Comparison of ENCODE assay signal across 7 mouse cellular contexts in the genomic region with DNA sequence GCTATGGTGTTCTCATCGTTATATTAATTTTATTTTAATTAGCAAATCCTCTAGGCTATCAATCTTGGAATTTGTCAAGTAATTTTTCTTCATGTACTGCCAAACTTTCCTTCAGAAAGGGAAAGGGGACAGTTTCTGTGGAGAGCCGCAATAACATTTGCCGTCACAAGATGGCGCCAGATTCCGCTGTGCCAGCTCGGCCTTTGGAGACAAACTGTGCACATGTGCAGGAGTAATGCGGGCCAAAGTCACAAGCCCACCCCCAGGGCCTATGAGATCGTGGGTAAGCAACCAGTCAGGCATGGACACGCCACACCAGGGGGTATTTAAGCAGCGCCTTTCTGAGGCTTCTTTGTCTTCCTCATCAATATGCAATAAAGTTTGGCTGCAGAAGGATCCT.
A peak's percentile ranks its signal among the peaks of the same experiment; 100 is the strongest.
DNase-seq lines count a peak whose midpoint lies in the region; ATAC-seq and TF ChIP-seq lines count a peak whose summit lies in the region.
"Not testable (repeated sequence)": the region's sequence is repeated elsewhere in the genome, so short reads cannot be mapped to it uniquely, and the experiment has no call there.

No protein-coding gene starts in this region.

- peak; percentile 11 for DNase-seq in adrenal gland, postnatal 25 days
- peak; percentile 4 for DNase-seq in embryo, embryonic 11.5 days (ENCODE audit: low read depth, low spot score)
- DNase-seq in heart, adult 2 months, result not testable (repeated sequence)
- peak; percentile 4 for DNase-seq in liver, adult 2 months (ENCODE audit: extremely low read depth, low read depth, low spot score)
- DNase-seq in naive thymus-derived CD4-positive, alpha-beta T cell, adult 2 months (ENCODE audit: low read depth), result peak; percentile 15
- peak; percentile 9 to 37 for DNase-seq in spleen, postnatal 10 days (ENCODE audit: low spot score in 2 of 2)

- intact Hi-C loops in heart, adult 2 months (cut with DNase I), result not testable (repeated sequence)

- not testable (repeated sequence) for ATAC-seq in kidney, embryonic 15.5 days (replicated peaks; ENCODE audit: low FRiP score)

- H3K9me3 ChIP-seq in kidney, embryonic 15.5 days (replicated peaks), result not testable (repeated sequence)

- TF ChIP-seq POLR2A in heart, adult 2 months (IDR thresholded peaks at IDR 0.05; ENCODE audit: insufficient read depth, low read depth, low read length); liver, adult 2 months (IDR thresholded peaks at IDR 0.05; ENCODE audit: extremely low read depth, insufficient read depth, low read length): not testable (repeated sequence)

- not testable (repeated sequence) for TF ChIP-seq EP300 in heart, adult 2 months (IDR thresholded peaks at IDR 0.05; ENCODE audit: insufficient read depth, low read depth, low read length)

- not testable (repeated sequence) for H3K4me1 ChIP-seq in heart, adult 2 months (ENCODE audit: control insufficient read depth, insufficient read depth, low read length); kidney, embryonic 15.5 days; liver, adult 2 months (ENCODE audit: control insufficient read depth, insufficient read depth, low read length)

- 3% methylated on average over 10 of the region's 10 CpGs for WGBS in heart, adult 2 months
- WGBS in kidney, embryonic 15.5 days, result 3% methylated on average over 10 of the region's 10 CpGs
- WGBS in liver, adult 2 months, result 1% methylated on average over 10 of the region's 10 CpGs

- H3K9ac ChIP-seq in heart, adult 2 months (ENCODE audit: low read depth, low read length); kidney, embryonic 15.5 days; liver, adult 2 months (ENCODE audit: low read depth, low read length): not testable (repeated sequence)

- not testable (repeated sequence) for H3K36me3 ChIP-seq in heart, adult 2 months (ENCODE audit: control insufficient read depth, insufficient read depth, low read length); kidney, embryonic 15.5 days; liver, adult 2 months (ENCODE audit: control insufficient read depth, insufficient read depth, low read length)

- 0 out of 2 replicates have a peak overlapping the region, but pooled peaks have one; percentile 14 for H3K4me2 ChIP-seq in kidney, embryonic 15.5 days

- not testable (repeated sequence) for H3K27ac ChIP-seq in heart, adult 2 months; kidney, embryonic 15.5 days; liver, adult 2 months (replicated peaks; ENCODE audit: insufficient read depth, low read depth, low read length)

- not testable (repeated sequence) for H3K27me3 ChIP-seq in heart, adult 2 months (ENCODE audit: control insufficient read depth, insufficient read depth, low read length); kidney, embryonic 15.5 days; liver, adult 2 months (ENCODE audit: control insufficient read depth, insufficient read depth, low read length)

- H3K4me3 ChIP-seq in heart, adult 2 months; kidney, embryonic 15.5 days (replicated peaks); liver, adult 2 months (ENCODE audit: insufficient read depth, low read depth, low read length): not testable (repeated sequence)

- TF ChIP-seq CTCF in heart, adult 2 months (IDR thresholded peaks at IDR 0.05), result peak; percentile 63
- peak; percentile 90 for TF ChIP-seq CTCF in liver, adult 2 months (IDR thresholded peaks at IDR 0.05; ENCODE audit: low read depth, low read length)

- not testable (repeated sequence) for H3K79me2 ChIP-seq in heart, adult 2 months (replicated peaks; ENCODE audit: control insufficient read depth, insufficient read depth, low read length); liver, adult 2 months (ENCODE audit: control insufficient read depth, insufficient read depth, low read length)
